Mouse (Mus musculus) MEL (cell line): ENCODE results near the gene Pcsk4.

Source experiments
- BHLHE40 ChIP-seq: IDR thresholded peaks from 2 replicates; pipeline ENCODE4 v1.6.1; 2012; ENCODE audit warnings: low read depth, mild to moderate bottlenecking, inconsistent platforms, low read length, improper control_type of control experiment, borderline replicate concordance
- CHD2 ChIP-seq: IDR thresholded peaks from 2 replicates; pipeline ENCODE4 v1.6.1; 2011; ENCODE audit warnings: low read length, improper control_type of control experiment
- CTCF ChIP-seq, 3 experiments: IDR thresholded peaks in 2 of 3; conservative IDR thresholded peaks in 1 of 3; 2 replicates each; pipeline ENCODE4 v1.5.1; 2011 to 2012; ENCODE audit warnings: low read length in 3 of 3, low read depth in 2 of 3, mild to moderate bottlenecking in 2 of 3, improper control_type of control experiment in 1 of 3, inconsistent platforms in 1 of 3, mixed read lengths in 1 of 3, moderate library complexity in 1 of 3; ENCODE audit not compliant: control insufficient read depth in 1 of 3, insufficient read depth in 1 of 3, poor library complexity in 1 of 3, severe bottlenecking in 1 of 3
- ELF1 ChIP-seq: IDR thresholded peaks from 2 replicates; pipeline ENCODE4 v1.6.1; 2014; ENCODE audit warnings: low read depth, mild to moderate bottlenecking, inconsistent platforms, low read length, improper control_type of control experiment, moderate library complexity
- EP300 ChIP-seq, 2 experiments: IDR thresholded peaks; 2 replicates each; pipeline ENCODE4 v1.6.1; 2011; ENCODE audit warnings: improper control_type of control experiment in 2 of 2, low read length in 2 of 2, low read depth in 1 of 2, mild to moderate bottlenecking in 1 of 2
- GATA1 ChIP-seq: IDR thresholded peaks from 2 replicates; pipeline ENCODE4 v1.6.1; 2011; ENCODE audit warnings: low read depth, low read length, improper control_type of control experiment
- MAX ChIP-seq: IDR thresholded peaks from 2 replicates; pipeline ENCODE4 v1.6.1; 2011; ENCODE audit warnings: low read length, improper control_type of control experiment
- MAZ ChIP-seq: IDR thresholded peaks from 2 replicates; pipeline ENCODE4 v1.6.1; 2012; ENCODE audit warnings: low read depth, mild to moderate bottlenecking, inconsistent platforms, low read length, improper control_type of control experiment
- MYB ChIP-seq: IDR thresholded peaks from 2 replicates; pipeline ENCODE4 v1.6.1; 2011; ENCODE audit warnings: mild to moderate bottlenecking, low read depth, low read length, improper control_type of control experiment
- POLR2A ChIP-seq, 2 experiments: IDR thresholded peaks; 2 replicates each; pipeline ENCODE4 v1.6.1; 2011 to 2012; ENCODE audit warnings: low read length in 2 of 2, mild to moderate bottlenecking in 2 of 2, control low read depth in 1 of 2, improper control_type of control experiment in 1 of 2, low read depth in 1 of 2, moderate library complexity in 1 of 2; ENCODE audit not compliant: control insufficient read depth in 1 of 2, insufficient read depth in 1 of 2, poor library complexity in 1 of 2
- POLR2AphosphoS5 ChIP-seq: IDR thresholded peaks from 2 replicates; pipeline ENCODE4 v1.6.1; 2012; ENCODE audit warnings: low read depth, borderline replicate concordance, mild to moderate bottlenecking, inconsistent platforms, low read length, moderate library complexity, mixed read lengths
- TBP ChIP-seq: IDR thresholded peaks from 2 replicates; pipeline ENCODE4 v1.8.0; 2011; ENCODE audit warnings: low read depth, low read length, improper control_type of control experiment
- TCF12 ChIP-seq: IDR thresholded peaks from 2 replicates; pipeline ENCODE4 v1.6.1; 2014; ENCODE audit warnings: low read depth, mild to moderate bottlenecking, inconsistent platforms, low read length, improper control_type of control experiment, moderate library complexity

DNA sequence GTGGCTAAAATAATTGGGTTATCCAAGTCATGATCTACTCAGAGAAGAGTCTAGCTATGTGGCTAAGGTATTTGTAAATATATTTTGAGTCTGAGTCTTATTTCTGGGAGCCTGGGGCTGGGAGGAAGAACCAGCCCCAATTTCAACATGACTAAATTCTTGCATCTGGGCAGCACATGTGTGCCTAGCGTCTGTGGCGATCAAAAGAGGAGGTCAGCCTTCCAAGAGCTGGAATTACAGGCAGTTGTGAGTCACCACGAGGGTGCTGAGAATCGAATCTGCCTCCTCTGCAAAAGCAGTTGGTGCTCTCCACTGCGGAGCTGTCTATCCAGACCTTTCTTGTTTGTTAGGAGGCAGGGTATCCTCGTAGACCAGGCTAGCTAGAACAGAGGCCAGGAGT, 36.4 kb upstream of the Pcsk4 start:
- TF ChIP-seq CTCF (IDR thresholded peaks at IDR 0.05 in 2 of 3, conservative IDR thresholded peaks at IDR 0.05 in 1 of 3; ENCODE audit: control insufficient read depth in 1 of 3, insufficient read depth in 1 of 3, low read depth in 2 of 3, low read length in 3 of 3, poor library complexity in 1 of 3, severe bottlenecking in 1 of 3) (no peak), MYB (no peak), CHD2 (no peak), TBP (no peak), TCF12 (no peak), GATA1 (no peak), MAZ (no peak), BHLHE40 (no peak), ELF1 (no peak), POLR2A (IDR thresholded peaks at IDR 0.05; ENCODE audit: control insufficient read depth in 1 of 2, insufficient read depth in 1 of 2, low read depth in 1 of 2, low read length in 2 of 2, poor library complexity in 1 of 2) (no peak), EP300 (IDR thresholded peaks at IDR 0.05; ENCODE audit: low read depth in 1 of 2, low read length in 2 of 2) (no peak), MAX (no peak), POLR2AphosphoS5 (no peak)
